Mouse (Mus musculus): ENCODE results near the gene Mfsd9. TPM values are rescaled to one million over a fixed set of nuclear protein-coding genes. Genes with fewer than 3 reads are reported as not detected.

Mfsd9 gene
- total RNA-seq (2023), result 0.62 TPM

GRCm38 (mm10) chr1:40790324-40791141 lies at the start of gene Mfsd9:
Gene Mfsd9, minus strand, starts transcription at chr1:40790687.

DNA sequence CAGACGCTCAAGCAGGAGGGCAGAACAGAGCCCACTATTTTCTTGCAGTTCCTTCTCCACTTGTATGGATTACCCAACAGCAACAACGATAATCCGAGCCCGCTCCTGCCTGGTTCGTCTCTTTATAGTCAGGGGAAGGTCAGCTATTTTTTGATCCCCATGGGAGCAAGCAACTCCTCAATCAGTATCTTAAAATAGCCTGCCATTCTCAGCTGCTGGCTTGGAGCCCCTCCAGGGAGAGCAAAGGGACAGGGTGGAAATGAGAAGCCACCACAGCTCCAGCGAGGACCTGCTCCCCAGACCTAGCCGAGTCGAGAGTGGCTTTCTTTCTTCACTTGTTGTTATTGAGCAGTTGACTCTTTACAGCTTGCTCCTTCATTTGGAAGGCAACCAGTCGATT lies 14.9 kb upstream of the Mfsd9 start, which contains the start of gene Tmem182:
Tmem182 (plus strand) TSS at position 251 of the 400 bp plus-strand sequence.

Other genes starting within 250 kb of the Mfsd9 start
- gene Slc9a4, start 210.6 kb downstream of the Mfsd9 start, total RNA-seq (2023), result not detected
- gene Slc9a2, start 110.1 kb downstream of the Mfsd9 start, total RNA-seq (2023), result not detected
- gene Tmem182, start 14.9 kb upstream of the Mfsd9 start, total RNA-seq (2023), result not detected

All from CD4-positive naive resting alpha-beta T cell, adult 57 days (primary cell).